Comparison of ENCODE assay signal across 9 mouse cellular contexts in the genomic region with DNA sequence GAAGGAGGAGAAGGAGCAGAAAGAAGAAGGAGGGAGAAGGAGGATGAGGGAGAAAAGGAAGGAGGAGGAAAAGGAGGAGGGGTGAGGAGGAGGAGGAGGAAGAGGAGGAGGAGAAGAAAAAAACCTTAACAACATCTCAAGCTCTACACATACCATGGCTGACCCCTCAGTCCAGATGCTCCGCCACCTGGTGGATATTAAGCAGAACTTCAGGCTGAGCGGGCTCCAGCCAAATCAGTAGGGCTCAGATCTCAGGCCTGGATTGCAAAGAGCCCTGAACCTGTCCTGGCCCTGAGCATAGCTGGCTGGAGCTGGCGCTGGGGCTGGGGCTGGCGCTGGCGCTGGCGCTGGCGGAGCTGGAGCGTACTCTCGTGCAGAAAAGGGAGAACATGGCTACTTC. TPM values are rescaled to one million over a fixed set of nuclear protein-coding genes. Genes with fewer than 3 reads are reported as not detected.
DNase-seq lines count a peak whose midpoint lies in the region; ATAC-seq and TF ChIP-seq lines count a peak whose summit lies in the region.
"Had no signal": no experiment of that assay in that cellular context is flagged by ENCODE, and none has a peak within 500 bp of the region (broad histone marks: within the 10 kb centered on the region; RNA-seq: fewer than 3 reads in every experiment).

No protein-coding gene starts in this region.

- peak; percentile 67 for DNase-seq in urinary bladder, postnatal 14 days (ENCODE audit: low spot score)
- no peak for DNase-seq in urinary bladder, adult 18-20 months (ENCODE audit: low spot score in 2 of 2)
- DNase-seq in cerebellum, adult 18-20 months = peak; percentile 69 to 70
- DNase-seq in forebrain, postnatal 0 days = peak; percentile 77
- DNase-seq in limb, embryonic 14.5 days (ENCODE audit: low spot score) = peak; percentile 76
- DNase-seq in midbrain, postnatal 0 days (ENCODE audit: low spot score) = peak; percentile 83

- no peaks in the 10 kb centered on the region for H3K4me1 ChIP-seq in forebrain, postnatal 0 days (ENCODE audit: insufficient read depth)
- no peaks in the 10 kb centered on the region for H3K4me1 ChIP-seq in hindbrain, embryonic 15.5 days (replicated peaks)
- peaks cover 5% of the 10 kb centered on the region; the same call in 1 of the 2 replicates for H3K4me1 ChIP-seq in limb, embryonic 14.5 days (ENCODE audit: control insufficient read depth, insufficient read depth, low read length)
- no peaks in the 10 kb centered on the region for H3K4me1 ChIP-seq in midbrain, postnatal 0 days (ENCODE audit: insufficient read depth, low read length)
- 0 out of 2 replicates have a peak, but pooled peaks cover 2% of the 10 kb centered on the region for H3K4me1 ChIP-seq in stomach, embryonic 15.5 days

- no peak for TF ChIP-seq POLR2A in limb, embryonic 14.5 days (IDR thresholded peaks at IDR 0.05; ENCODE audit: borderline replicate concordance, extremely low read depth, insufficient read depth, insufficient read length)

- H3K4me3 ChIP-seq in forebrain, postnatal 0 days (ENCODE audit: low read depth, low read length) = no peak overlapping the region
- no peak overlapping the region for H3K4me3 ChIP-seq in hindbrain, embryonic 15.5 days
- no peak overlapping the region for H3K4me3 ChIP-seq in limb, embryonic 14.5 days (replicated peaks; ENCODE audit: low read length)
- H3K4me3 ChIP-seq in midbrain, postnatal 0 days (ENCODE audit: low read depth, low read length) = no peak overlapping the region
- no peak overlapping the region for H3K4me3 ChIP-seq in stomach, embryonic 15.5 days (replicated peaks)
- H3K4me3 ChIP-seq: embryonic facial prominence, embryonic 13.5 days had no signal

- peak; percentile 88 for TF ChIP-seq CTCF in forebrain, postnatal 0 days (IDR thresholded peaks at IDR 0.05; ENCODE audit: low read depth)
- TF ChIP-seq CTCF in midbrain, postnatal 0 days (IDR thresholded peaks at IDR 0.05) = peak; percentile 92

- H3K27me3 ChIP-seq in forebrain, postnatal 0 days (ENCODE audit: insufficient read depth, low read length) = no peaks in the 10 kb centered on the region
- H3K27me3 ChIP-seq in hindbrain, embryonic 15.5 days = no peaks in the 10 kb centered on the region
- no peaks in the 10 kb centered on the region for H3K27me3 ChIP-seq in limb, embryonic 14.5 days (ENCODE audit: control insufficient read depth, insufficient read depth, low read length)
- H3K27me3 ChIP-seq in midbrain, postnatal 0 days (ENCODE audit: insufficient read depth, low read length) = no peaks in the 10 kb centered on the region
- H3K27me3 ChIP-seq in stomach, embryonic 15.5 days (replicated peaks) = no peaks in the 10 kb centered on the region
- H3K27me3 ChIP-seq: embryonic facial prominence, embryonic 13.5 days had no signal

- peak; percentile 81 for ATAC-seq in forebrain, postnatal 0 days
- peak; percentile 85 for ATAC-seq in hindbrain, embryonic 15.5 days (ENCODE audit: low FRiP score, low read depth)
- peak; percentile 78 for ATAC-seq in limb, embryonic 14.5 days (ENCODE audit: low FRiP score, low read depth)
- peak; percentile 69 for ATAC-seq in midbrain, postnatal 0 days (ENCODE audit: low FRiP score)
- ATAC-seq in stomach, embryonic 15.5 days (ENCODE audit: insufficient read depth, low FRiP score, low read depth) = peak; percentile 67

- H3K4me2 ChIP-seq in forebrain, postnatal 0 days (ENCODE audit: low read depth) = no peak overlapping the region
- H3K4me2 ChIP-seq in hindbrain, embryonic 15.5 days = no peak overlapping the region
- H3K4me2 ChIP-seq in limb, embryonic 14.5 days (replicated peaks; ENCODE audit: low read depth, low read length, severe bottlenecking) = no peak overlapping the region
- H3K4me2 ChIP-seq in midbrain, postnatal 0 days (ENCODE audit: low read depth, low read length, poor library complexity, severe bottlenecking) = no peak overlapping the region
- H3K4me2 ChIP-seq in stomach, embryonic 15.5 days = no peak overlapping the region
- H3K4me2 ChIP-seq: embryonic facial prominence, embryonic 13.5 days had no signal

- no peak overlapping the region for H3K27ac ChIP-seq in forebrain, postnatal 0 days (ENCODE audit: low read depth, low read length)
- no peak overlapping the region for H3K27ac ChIP-seq in hindbrain, embryonic 15.5 days (replicated peaks)
- no peak overlapping the region for H3K27ac ChIP-seq in limb, embryonic 14.5 days (replicated peaks; ENCODE audit: low read depth, low read length)
- no peak overlapping the region for H3K27ac ChIP-seq in midbrain, postnatal 0 days (ENCODE audit: low read depth, low read length)
- no peak overlapping the region for H3K27ac ChIP-seq in stomach, embryonic 15.5 days
- H3K27ac ChIP-seq: embryonic facial prominence, embryonic 13.5 days had no signal

- WGBS in forebrain, postnatal 0 days = 10% methylated on average over 9 of the region's 9 CpGs
- WGBS in hindbrain, embryonic 15.5 days = 4% methylated on average over 9 of the region's 9 CpGs
- WGBS in limb, embryonic 14.5 days = 9% methylated on average over 9 of the region's 9 CpGs
- 3% methylated on average over 9 of the region's 9 CpGs for WGBS in midbrain, postnatal 0 days
- WGBS in stomach, embryonic 15.5 days = 5% methylated on average over 9 of the region's 9 CpGs

- H3K36me3 ChIP-seq in forebrain, postnatal 0 days (ENCODE audit: insufficient read depth) = peaks cover 3% of the 10 kb centered on the region; the same call in 1 of the 2 replicates
- H3K36me3 ChIP-seq in hindbrain, embryonic 15.5 days = peaks cover 2% of the 10 kb centered on the region
- no peaks in the 10 kb centered on the region for H3K36me3 ChIP-seq in limb, embryonic 14.5 days (ENCODE audit: control insufficient read depth, insufficient read depth, low read length)
- peaks cover 2% of the 10 kb centered on the region; the same call in 1 of the 2 replicates for H3K36me3 ChIP-seq in midbrain, postnatal 0 days (ENCODE audit: insufficient read depth, low read length)
- no peaks in the 10 kb centered on the region for H3K36me3 ChIP-seq in stomach, embryonic 15.5 days
- H3K36me3 ChIP-seq: embryonic facial prominence, embryonic 13.5 days had no signal

- no peaks in the 10 kb centered on the region for H3K9me3 ChIP-seq in forebrain, postnatal 0 days (ENCODE audit: low read length)
- H3K9me3 ChIP-seq in hindbrain, embryonic 15.5 days = no peaks in the 10 kb centered on the region
- H3K9me3 ChIP-seq in limb, embryonic 14.5 days (ENCODE audit: control insufficient read depth, low read length) = no peaks in the 10 kb centered on the region
- H3K9me3 ChIP-seq in midbrain, postnatal 0 days (ENCODE audit: low read length) = no peaks in the 10 kb centered on the region
- no peaks in the 10 kb centered on the region for H3K9me3 ChIP-seq in stomach, embryonic 15.5 days

- H3K9ac ChIP-seq in forebrain, postnatal 0 days = no peak overlapping the region
- H3K9ac ChIP-seq in hindbrain, embryonic 15.5 days = no peak overlapping the region
- no peak overlapping the region for H3K9ac ChIP-seq in limb, embryonic 14.5 days (ENCODE audit: low read depth, low read length, severe bottlenecking)
- H3K9ac ChIP-seq in midbrain, postnatal 0 days (replicated peaks; ENCODE audit: low read length, poor library complexity, severe bottlenecking) = no peak overlapping the region
- H3K9ac ChIP-seq in stomach, embryonic 15.5 days = no peak overlapping the region
- H3K9ac ChIP-seq: embryonic facial prominence, embryonic 13.5 days had no signal

RNA-seq across cellular contexts. Expression of a gene that starts 14.7 kb away (rescaled TPM):
- 76.7 and 80.7 TPM in 2 replicates for total RNA-seq in forebrain, postnatal 0 days (2014; rRNA removed)
- 68.9 and 73.8 TPM in 2 replicates for polyA plus RNA-seq in forebrain, postnatal 0 days (2015; fragmentation: Nextera tagmentation; extraction: Ambion mirVana)
- 62.4 and 72.3 TPM in 2 replicates for polyA plus RNA-seq in hindbrain, embryonic 15.5 days (2015; fragmentation: Nextera tagmentation; extraction: Ambion mirVana)
- 38.1 and 48.5 TPM in 2 replicates for polyA plus RNA-seq in limb, embryonic 14.5 days (2012; rRNA removed)
- 32.1 and 34.4 TPM in 2 replicates for polyA plus RNA-seq in limb, embryonic 14.5 days (2014; fragmentation: Nextera tagmentation; extraction: Ambion mirVana)
- 93.5 and 115 TPM in 2 replicates for total RNA-seq in midbrain, postnatal 0 days (2014; rRNA removed)
- polyA plus RNA-seq in midbrain, postnatal 0 days (2015; fragmentation: Nextera tagmentation; extraction: Ambion mirVana) = 52.3 and 58.4 TPM in 2 replicates
- polyA plus RNA-seq in stomach, embryonic 15.5 days (2015; fragmentation: Nextera tagmentation; extraction: Ambion mirVana) = 9.5 and 9.6 TPM in 2 replicates

RNA-seq across cellular contexts. Expression of a gene that starts 27.1 kb away (rescaled TPM):
- total RNA-seq in forebrain, postnatal 0 days (2014; rRNA removed) = 5.5 and 8.4 TPM in 2 replicates
- polyA plus RNA-seq in forebrain, postnatal 0 days (2015; fragmentation: Nextera tagmentation; extraction: Ambion mirVana) = 10.8 and 11.1 TPM in 2 replicates
- polyA plus RNA-seq in hindbrain, embryonic 15.5 days (2015; fragmentation: Nextera tagmentation; extraction: Ambion mirVana) = 8.9 and 9.1 TPM in 2 replicates
- 51.7 and 52.2 TPM in 2 replicates for polyA plus RNA-seq in limb, embryonic 14.5 days (2012; rRNA removed)
- 42.2 and 48.1 TPM in 2 replicates for polyA plus RNA-seq in limb, embryonic 14.5 days (2014; fragmentation: Nextera tagmentation; extraction: Ambion mirVana)
- total RNA-seq in midbrain, postnatal 0 days (2014; rRNA removed) = 6.6 and 7.1 TPM in 2 replicates
- 8.9 and 9.4 TPM in 2 replicates for polyA plus RNA-seq in midbrain, postnatal 0 days (2015; fragmentation: Nextera tagmentation; extraction: Ambion mirVana)
- polyA plus RNA-seq in stomach, embryonic 15.5 days (2015; fragmentation: Nextera tagmentation; extraction: Ambion mirVana) = 41.4 and 46.1 TPM in 2 replicates

RNA-seq across cellular contexts. Expression of a gene that starts 29.7 kb away (rescaled TPM):
- 8.4 and 11.1 TPM in 2 replicates for total RNA-seq in forebrain, postnatal 0 days (2014; rRNA removed)
- 7.8 and 8.1 TPM in 2 replicates for polyA plus RNA-seq in forebrain, postnatal 0 days (2015; fragmentation: Nextera tagmentation; extraction: Ambion mirVana)
- 6.0 and 7.4 TPM in 2 replicates for polyA plus RNA-seq in hindbrain, embryonic 15.5 days (2015; fragmentation: Nextera tagmentation; extraction: Ambion mirVana)
- 56.5 and 67.1 TPM in 2 replicates for polyA plus RNA-seq in limb, embryonic 14.5 days (2012; rRNA removed)
- 32.0 and 34.2 TPM in 2 replicates for polyA plus RNA-seq in limb, embryonic 14.5 days (2014; fragmentation: Nextera tagmentation; extraction: Ambion mirVana)
- 3.0 and 7.9 TPM in 2 replicates for total RNA-seq in midbrain, postnatal 0 days (2014; rRNA removed)
- polyA plus RNA-seq in midbrain, postnatal 0 days (2015; fragmentation: Nextera tagmentation; extraction: Ambion mirVana) = 2.5 and 3.5 TPM in 2 replicates
- polyA plus RNA-seq in stomach, embryonic 15.5 days (2015; fragmentation: Nextera tagmentation; extraction: Ambion mirVana) = 17.9 and 19.4 TPM in 2 replicates

RNA-seq across cellular contexts. Expression of a gene that starts 37.7 kb away (rescaled TPM):
- total RNA-seq in forebrain, postnatal 0 days (2014; rRNA removed) = 22.1 and 26.7 TPM in 2 replicates
- 34.8 and 36.8 TPM in 2 replicates for polyA plus RNA-seq in forebrain, postnatal 0 days (2015; fragmentation: Nextera tagmentation; extraction: Ambion mirVana)
- 36.2 and 38.5 TPM in 2 replicates for polyA plus RNA-seq in hindbrain, embryonic 15.5 days (2015; fragmentation: Nextera tagmentation; extraction: Ambion mirVana)
- polyA plus RNA-seq in limb, embryonic 14.5 days (2012; rRNA removed) = 150 and 198 TPM in 2 replicates
- 90.8 and 95.6 TPM in 2 replicates for polyA plus RNA-seq in limb, embryonic 14.5 days (2014; fragmentation: Nextera tagmentation; extraction: Ambion mirVana)
- 22.8 and 32.0 TPM in 2 replicates for total RNA-seq in midbrain, postnatal 0 days (2014; rRNA removed)
- 42.4 and 48.7 TPM in 2 replicates for polyA plus RNA-seq in midbrain, postnatal 0 days (2015; fragmentation: Nextera tagmentation; extraction: Ambion mirVana)
- polyA plus RNA-seq in stomach, embryonic 15.5 days (2015; fragmentation: Nextera tagmentation; extraction: Ambion mirVana) = 74.4 and 75.3 TPM in 2 replicates

RNA-seq across cellular contexts. Expression of a gene that starts 41.7 kb away (rescaled TPM):
- total RNA-seq in forebrain, postnatal 0 days (2014; rRNA removed) = 47.9 and 53.3 TPM in 2 replicates
- 50.1 and 56.4 TPM in 2 replicates for polyA plus RNA-seq in forebrain, postnatal 0 days (2015; fragmentation: Nextera tagmentation; extraction: Ambion mirVana)
- polyA plus RNA-seq in hindbrain, embryonic 15.5 days (2015; fragmentation: Nextera tagmentation; extraction: Ambion mirVana) = 71.0 and 77.1 TPM in 2 replicates
- 80.4 and 97.6 TPM in 2 replicates for polyA plus RNA-seq in limb, embryonic 14.5 days (2012; rRNA removed)
- polyA plus RNA-seq in limb, embryonic 14.5 days (2014; fragmentation: Nextera tagmentation; extraction: Ambion mirVana) = 45.9 and 48.2 TPM in 2 replicates
- 63.4 and 88.8 TPM in 2 replicates for total RNA-seq in midbrain, postnatal 0 days (2014; rRNA removed)
- polyA plus RNA-seq in midbrain, postnatal 0 days (2015; fragmentation: Nextera tagmentation; extraction: Ambion mirVana) = 73.6 and 79.4 TPM in 2 replicates
- 44.7 and 53.2 TPM in 2 replicates for polyA plus RNA-seq in stomach, embryonic 15.5 days (2015; fragmentation: Nextera tagmentation; extraction: Ambion mirVana)

Comparison
In these comparisons a context has a peak if more than half of its experiments do, and no peak if none do; other contexts are left out.
1. DNase-seq: peak in urinary bladder, postnatal 14 days (single experiment), cerebellum, adult 18-20 months (2 of 2), forebrain, postnatal 0 days (single experiment), limb, embryonic 14.5 days (single experiment) and midbrain, postnatal 0 days (single experiment); none in urinary bladder, adult 18-20 months (0 of 2).
2. Peak in every context shown above with its lines, with median percentiles within 50 percentile points of each other: ATAC-seq.